Mouse (Mus musculus) kidney, postnatal 25 days (tissue): ENCODE results near the gene Trim14.

Experiments used
- DNase-seq, 2 experiments: peaks; one replicate each; pipeline ENCODE4 v3.0.0; 2021; ENCODE audit warnings: mixed read lengths in 2 of 2

Trim14 gene

GRCm38 (mm10) chr4:46526798-46527557, 9.0 kb downstream of the Trim14 start:
- no peak for DNase-seq

GRCm38 (mm10) chr4:46526226-46526625, 9.7 kb downstream of the Trim14 start:
- DNase-seq, result no peak

DNA sequence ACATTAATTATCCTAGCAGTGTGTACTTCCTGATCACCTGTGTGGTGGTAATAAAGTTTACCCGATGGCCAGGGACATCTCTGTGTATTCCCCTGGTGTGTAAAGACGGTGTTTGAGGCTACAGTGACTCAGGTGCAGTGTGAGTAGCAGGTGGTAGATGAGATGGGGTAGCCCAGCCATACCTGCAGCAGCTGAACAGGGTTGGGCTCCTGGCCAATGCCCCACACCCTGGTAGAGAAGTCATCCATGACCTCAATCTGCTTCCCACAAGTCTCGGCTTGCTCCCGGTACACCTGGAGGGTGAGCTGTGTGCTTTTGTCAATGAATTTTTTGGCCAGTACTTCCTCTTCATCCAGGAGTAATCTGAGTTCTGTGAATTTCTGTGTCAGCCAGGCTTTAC, 12.6 kb downstream of the Trim14 start:
- peak in 1 of 2 experiments; percentile 52 for DNase-seq

DNA sequence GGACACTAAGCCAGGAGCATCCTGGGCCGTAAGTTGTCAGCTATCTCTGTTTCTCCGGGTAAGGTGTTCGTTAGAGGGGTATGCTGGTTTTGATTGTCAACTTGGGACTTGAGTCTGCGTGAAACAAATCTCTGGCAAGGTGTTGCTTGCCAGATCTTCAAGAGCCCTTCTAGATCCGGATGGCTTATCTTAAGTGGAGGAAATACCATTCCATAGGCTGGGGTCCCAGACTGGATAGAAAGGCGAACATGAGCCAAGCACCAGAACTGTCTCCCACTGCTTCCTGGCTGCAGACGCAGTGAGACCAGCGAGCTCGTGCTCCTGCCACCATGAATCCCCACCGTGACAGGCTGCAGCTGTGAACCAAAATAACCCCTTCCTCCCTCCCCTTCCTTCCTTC, 14.5 kb downstream of the Trim14 start:
- DNase-seq, result no peak

DNA sequence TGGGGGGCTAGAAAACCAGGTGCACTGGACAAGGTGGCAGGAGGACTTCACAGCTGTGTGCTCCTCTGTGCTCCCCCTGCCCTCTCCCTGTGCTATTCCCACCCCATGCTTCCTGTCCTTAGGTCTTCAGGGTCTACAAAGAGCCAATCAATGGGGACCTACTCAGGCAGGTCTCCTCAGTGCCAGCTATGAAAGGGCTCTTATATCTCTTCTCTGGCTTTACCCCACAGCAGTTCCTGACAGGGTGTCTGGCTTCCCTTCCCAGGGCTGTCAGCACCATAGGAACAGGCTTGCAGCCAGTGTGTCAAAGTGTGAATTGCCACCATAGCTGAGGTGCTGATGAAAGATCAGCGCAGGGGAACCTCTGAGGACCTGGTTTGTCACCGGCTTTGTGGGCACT, 15.4 kb downstream of the Trim14 start:
- no peak for DNase-seq

GRCm38 (mm10) chr4:46507736-46508460, 28.0 kb downstream of the Trim14 start:
- peak; percentile 83 to 89 for DNase-seq

DNA sequence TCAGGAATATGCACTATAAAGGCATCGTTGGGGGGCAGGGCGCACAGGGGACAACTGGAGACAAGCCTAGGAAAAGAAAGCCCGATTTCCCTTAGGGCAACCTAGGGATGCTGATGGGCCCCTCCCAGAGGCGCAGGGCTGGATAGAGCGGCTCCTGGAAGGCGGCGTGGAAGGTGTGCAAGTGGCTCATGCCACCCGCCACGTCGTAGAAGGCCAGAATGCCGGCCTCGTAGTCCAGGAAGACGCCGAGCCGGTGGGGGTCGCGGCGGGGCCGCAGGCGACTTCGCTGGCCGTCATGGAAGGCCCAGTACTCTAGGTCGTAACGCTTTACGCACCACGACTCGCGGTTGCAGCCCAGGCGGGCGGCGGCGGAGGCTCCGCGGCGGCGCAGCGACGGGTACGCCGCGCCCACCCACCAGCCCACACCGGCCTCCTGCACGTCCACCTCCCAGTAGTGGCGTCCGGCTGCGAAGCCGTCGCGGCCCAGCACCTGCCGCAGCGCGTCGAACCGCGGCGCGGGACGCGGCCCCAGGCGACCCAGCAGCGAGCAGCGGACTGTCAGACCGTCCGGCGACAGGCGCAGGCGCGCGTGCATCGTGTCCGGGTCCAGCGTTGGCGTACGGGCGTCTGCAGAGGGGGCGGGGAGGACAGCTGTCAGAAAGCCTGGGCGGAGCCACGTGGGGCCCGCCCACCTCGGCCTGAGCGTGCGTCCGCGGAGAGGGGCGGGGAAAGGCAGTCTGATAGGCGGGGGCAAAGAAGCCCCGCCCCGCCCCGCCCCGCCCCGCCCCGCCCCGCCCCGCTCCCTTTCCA, 28.9 kb downstream of the Trim14 start:
- peak; percentile 98 for DNase-seq

DNA sequence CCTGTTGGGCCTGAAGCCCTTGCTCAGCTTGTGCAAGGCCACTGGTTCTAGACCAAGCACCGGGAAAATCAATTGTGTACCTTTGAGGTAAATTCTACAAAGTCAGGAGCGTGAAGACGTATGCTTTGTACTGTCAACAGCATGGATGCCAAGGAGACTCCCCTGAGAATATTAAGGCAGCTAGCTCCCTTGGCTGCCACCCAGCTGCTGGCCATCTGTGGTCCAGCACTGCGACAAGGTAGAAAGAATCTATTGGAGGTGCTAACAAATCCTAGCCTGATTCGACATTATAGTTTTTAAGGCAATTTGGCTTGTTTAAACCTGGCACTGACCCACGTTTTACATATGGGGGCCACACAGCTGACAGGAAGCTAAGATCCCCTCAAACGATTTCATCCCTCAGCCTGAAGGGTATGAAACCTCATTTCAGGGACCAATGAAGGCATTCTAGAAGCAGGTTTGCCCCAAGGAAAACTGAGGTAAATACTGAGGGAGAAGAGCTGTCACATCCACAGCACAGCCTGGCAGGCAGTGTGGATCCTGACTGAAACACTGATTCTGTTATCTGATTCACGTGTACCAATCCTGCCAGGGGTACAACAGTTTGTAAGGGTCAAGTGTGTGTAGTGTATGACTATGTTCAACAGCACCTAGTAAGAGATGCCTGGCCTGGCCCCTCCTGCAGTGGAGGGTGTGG, 30.4 kb downstream of the Trim14 start:
- DNase-seq, result no peak

GRCm38 (mm10) chr4:46503881-46504280, 32.1 kb downstream of the Trim14 start:
- DNase-seq, result no peak

GRCm38 (mm10) chr4:46502606-46503502, 33.1 kb downstream of the Trim14 start:
- DNase-seq, result no peak

GRCm38 (mm10) chr4:46498976-46499375, 37.0 kb downstream of the Trim14 start:
- DNase-seq, result peak in 1 of 2 experiments; percentile 66

DNA sequence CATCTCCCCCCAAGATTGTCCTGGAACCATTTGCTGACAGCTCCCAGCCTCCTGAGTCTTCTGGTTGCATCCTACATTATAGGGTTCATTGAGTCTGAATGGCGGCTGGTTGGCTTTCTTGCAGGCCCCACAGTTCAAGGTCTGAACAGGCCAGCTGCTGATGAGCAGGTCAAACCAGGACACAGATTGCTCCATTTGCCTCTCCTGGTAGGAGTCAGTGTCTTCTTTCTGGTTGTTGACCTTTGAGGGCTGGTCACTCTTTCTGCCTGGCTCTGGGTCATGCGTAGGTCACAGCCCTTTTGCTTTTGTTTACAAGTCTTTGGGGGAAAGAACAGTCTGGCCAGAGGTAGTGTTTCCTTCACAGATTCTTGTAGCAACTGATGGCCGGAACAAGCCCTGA, 37.4 kb downstream of the Trim14 start:
- DNase-seq, result peak; percentile 28 to 70

DNA sequence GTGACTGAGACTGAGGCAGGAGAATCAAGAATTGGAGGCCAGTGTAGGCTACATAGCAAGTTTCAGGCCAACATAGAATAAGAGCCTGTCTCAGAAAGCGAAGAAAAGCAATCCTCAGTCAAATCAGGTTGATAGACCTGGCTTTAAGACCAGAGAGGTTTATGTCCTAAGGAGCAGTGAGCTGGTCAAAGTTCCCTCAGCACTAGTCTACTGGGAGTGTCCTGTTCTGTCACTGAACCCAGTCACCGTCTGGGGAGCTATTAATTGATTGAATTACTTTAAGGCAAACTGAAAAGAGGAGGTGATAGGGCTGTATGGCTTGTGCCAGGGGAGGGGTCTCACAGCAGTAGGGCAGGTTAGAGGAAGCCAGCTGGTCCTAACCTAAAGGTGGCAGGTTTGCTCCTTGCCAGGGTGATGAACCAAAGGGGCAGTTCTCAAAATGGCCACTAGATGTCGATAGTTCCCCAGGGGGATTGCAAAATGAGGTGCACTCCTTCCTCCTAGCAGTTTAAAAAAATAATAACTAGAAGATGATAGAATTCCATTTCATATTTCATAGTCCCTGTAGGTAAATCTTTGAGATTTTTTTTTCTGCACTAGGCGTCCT, 38.6 kb downstream of the Trim14 start:
- peak; percentile 68 to 81 for DNase-seq

DNA sequence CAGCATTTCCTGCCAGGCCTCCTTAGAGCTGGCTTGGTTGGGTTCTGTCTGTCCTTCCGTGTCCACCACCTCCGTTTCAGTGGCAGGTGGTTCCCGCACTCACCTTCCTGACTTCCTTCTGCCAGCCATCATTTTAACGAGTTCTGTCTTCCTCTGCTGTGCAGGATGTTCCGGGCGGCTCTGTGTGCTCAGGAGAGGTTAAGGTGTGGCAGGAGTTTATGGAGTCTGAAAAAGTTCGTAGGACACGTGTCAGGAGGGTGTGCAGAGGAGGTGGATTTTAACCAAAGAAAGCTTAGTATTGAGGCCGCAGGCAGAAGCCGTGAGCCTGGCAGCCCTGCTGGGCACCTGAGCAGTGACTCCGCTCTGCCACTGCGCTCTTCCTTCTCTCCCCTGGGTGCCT, 40.4 kb downstream of the Trim14 start:
- DNase-seq, result no peak

DNA sequence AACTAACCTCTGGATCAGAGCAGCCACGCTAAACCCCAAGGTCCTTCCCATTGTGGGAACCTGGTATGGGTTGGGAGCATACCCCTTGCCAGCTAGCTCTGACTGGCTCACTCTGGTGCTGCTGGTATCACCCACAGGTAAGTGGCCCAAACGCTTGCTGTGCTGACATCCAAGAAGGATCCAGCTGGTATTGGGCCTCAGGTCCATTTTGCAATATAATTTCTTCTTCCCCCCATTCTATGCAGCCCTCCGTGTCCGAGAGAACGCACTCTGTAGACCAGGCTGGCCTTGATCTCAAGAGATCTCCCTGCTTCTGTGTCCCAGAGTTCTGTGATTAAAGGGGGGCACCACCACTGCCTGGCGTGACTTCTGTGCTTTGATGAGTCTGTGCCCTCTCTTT, 42.9 kb downstream of the Trim14 start:
- no peak for DNase-seq

- DNase-seq, result peak; percentile 97 to 98
These were observed 46.7 kb downstream of the Trim14 start, which contains the start of gene Nans for GRCm38 (mm10) chr4:46489028-46489925. Gene Nans (plus strand): TSS chr4:46489248.

GRCm38 (mm10) chr4:46487348-46487747, 48.6 kb downstream of the Trim14 start:
- DNase-seq, result peak; percentile 83 to 87

GRCm38 (mm10) chr4:46485696-46486417, 50.1 kb downstream of the Trim14 start:
- DNase-seq, result peak; percentile 84 to 90

- no peak for DNase-seq
These were observed 56.9 kb downstream of the Trim14 start for GRCm38 (mm10) chr4:46479081-46479480.
